Mouse (Mus musculus): ENCODE results near the gene Btbd35f9. TPM values are rescaled to one million over a fixed set of nuclear protein-coding genes. Genes with fewer than 3 reads are reported as not detected.
"Not testable (repeated sequence)": the region's sequence is repeated elsewhere in the genome, so short reads cannot be mapped to it uniquely, and the experiment has no call there.

The Btbd35f9 gene
- not detected in 2 replicates for polyA plus RNA-seq (2011; ENCODE audit: insufficient read depth, insufficient read length, low replicate concordance, missing spikeins)

DNA sequence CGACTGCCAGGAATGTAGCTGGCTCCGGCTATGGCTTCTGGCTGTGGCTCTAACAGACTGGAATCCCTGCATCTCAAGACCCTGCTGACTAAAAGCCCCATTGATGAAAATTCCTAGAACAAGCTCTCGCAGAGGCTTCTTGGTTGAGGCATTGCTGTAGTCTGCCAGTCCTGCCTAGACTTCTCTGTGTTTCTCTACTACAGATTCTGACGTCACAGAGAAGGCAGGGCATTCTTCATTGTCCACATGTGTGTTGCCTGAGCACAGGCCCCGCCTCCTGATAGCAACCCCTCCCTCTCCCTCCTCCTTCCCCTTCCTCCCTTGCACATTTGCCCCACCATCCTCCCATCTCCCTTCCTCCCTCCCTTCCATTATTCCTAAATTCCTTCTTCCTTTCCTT, at the start of gene Btbd35f9:
Gene Btbd35f9, minus strand, starts transcription at position 101 of the 400 bp plus-strand sequence.
- H3K27ac ChIP-seq (ENCODE audit: control insufficient read depth, insufficient read depth, low read depth, low read length, poor library complexity); H3K4me3 ChIP-seq (replicated peaks; ENCODE audit: control insufficient read depth, low read depth, low read length); H3K4me1 ChIP-seq (ENCODE audit: control insufficient read depth, insufficient read depth, low read length): not testable (repeated sequence)
- no CpG with 5 or more reads among the region's 5 CpGs for WGBS

Other genes starting within 250 kb of the Btbd35f9 start
- not detected in 2 replicates for gene Btbd35f6, start 205.0 kb downstream of the Btbd35f9 start, polyA plus RNA-seq (2011; ENCODE audit: insufficient read depth, insufficient read length, low replicate concordance, missing spikeins)
- not detected in 2 replicates for gene Gm21870, start 174.7 kb downstream of the Btbd35f9 start, polyA plus RNA-seq (2011; ENCODE audit: insufficient read depth, insufficient read length, low replicate concordance, missing spikeins)
- gene Spin2g, start 77.2 kb upstream of the Btbd35f9 start, polyA plus RNA-seq (2011; ENCODE audit: insufficient read depth, insufficient read length, low replicate concordance, missing spikeins) = not detected in 2 replicates